In genomic region chr5:35441411-35441810, GRCm38 (mm10) we compare ENCODE assay signal across 22 mouse cellular contexts. TPM values are rescaled to one million over a fixed set of nuclear protein-coding genes. Genes with fewer than 3 reads are reported as not detected.
"Had no signal": no experiment of that assay in that cellular context is flagged by ENCODE, and none has a peak within 500 bp of the region (broad histone marks: within the 10 kb centered on the region; RNA-seq: fewer than 3 reads in every experiment).

No protein-coding gene starts in this region.

- H3K27me3 ChIP-seq: liver, embryonic 13.5 days; midbrain, embryonic 15.5 days; neural tube, embryonic 13.5 days; stomach, embryonic 15.5 days had no signal

- H3K36me3 ChIP-seq: liver, embryonic 13.5 days; midbrain, embryonic 12.5 days; midbrain, embryonic 15.5 days; neural tube, embryonic 13.5 days; stomach, embryonic 15.5 days had no signal

- H3K4me3 ChIP-seq: left cerebral cortex, adult 2 months; liver, embryonic 13.5 days; midbrain, embryonic 12.5 days; midbrain, embryonic 15.5 days; myocyte; neural tube, embryonic 13.5 days; stomach, embryonic 15.5 days had no signal

- H3K9ac ChIP-seq: liver, embryonic 13.5 days; midbrain, embryonic 12.5 days; midbrain, embryonic 15.5 days; neural tube, embryonic 13.5 days; stomach, embryonic 15.5 days had no signal

- H3K4me1 ChIP-seq: liver, embryonic 13.5 days; midbrain, embryonic 15.5 days; stomach, embryonic 15.5 days had no signal

- H3K27ac ChIP-seq: hindbrain, postnatal 0 days; left cerebral cortex, adult 2 months; liver, embryonic 13.5 days; midbrain, embryonic 12.5 days; midbrain, embryonic 15.5 days; neural tube, embryonic 13.5 days; stomach, embryonic 15.5 days had no signal

- DNase-seq: layer of hippocampus, postnatal 36 days; liver, embryonic 13.5 days; lung, adult 2 months; lung, postnatal 14 days; lung, postnatal 4 days; retina, postnatal 1 day; right cerebral cortex, postnatal 25 days; spleen, adult 18-20 months; thymus, postnatal 25 days had no signal

- H3K9me3 ChIP-seq: midbrain, embryonic 12.5 days; midbrain, embryonic 15.5 days; neural tube, embryonic 13.5 days; stomach, embryonic 15.5 days had no signal

- ATAC-seq: hindbrain, postnatal 0 days; intestine, postnatal 0 days; midbrain, embryonic 15.5 days had no signal

- H3K4me2 ChIP-seq: liver, embryonic 13.5 days; midbrain, embryonic 12.5 days; midbrain, embryonic 15.5 days; neural tube, embryonic 13.5 days; stomach, embryonic 15.5 days had no signal

RNA-seq across cellular contexts. Expression of gene Hmx1, which starts 52.5 kb away (rescaled TPM):
- polyA plus RNA-seq: hindbrain, postnatal 0 days; intestine, embryonic 14.5 days; intestine, postnatal 0 days; liver, adult 2 months; liver, embryonic 13.5 days; liver, embryonic 16.5 days; lung, adult 2 months; lung, embryonic 16.5 days; midbrain, embryonic 15.5 days; myocyte; urinary bladder, adult 2 months had no signal
